Mouse (Mus musculus): ENCODE measurements around the gene Spock2. TPM values are rescaled to one million over a fixed set of nuclear protein-coding genes. Genes with fewer than 3 reads are reported as not detected.

Gene Spock2
- polyA plus RNA-seq, 1 experiment from 2014 or later = 42.8 TPM

GRCm38 (mm10) chr10:60084065-60084464 is 22.0 kb upstream of the Spock2 start:
- H3K4me2 ChIP-seq (replicated peaks; ENCODE audit: low read depth, low read length) = no peak overlapping the region
- WGBS = 81% methylated on average over 4 of the region's 4 CpGs
- no peak for TF ChIP-seq EP300 (IDR thresholded peaks at IDR 0.05)
- TF ChIP-seq CTCF (IDR thresholded peaks at IDR 0.05) = no peak
- H3K9ac ChIP-seq (replicated peaks; ENCODE audit: low read depth) = no peak overlapping the region
- H3K27me3 ChIP-seq (replicated peaks; ENCODE audit: insufficient read depth, low read length) = no peaks in the 10 kb centered on the region
- ATAC-seq (no peak), DNase-seq (ENCODE audit: low spot score) (no peak)
- no peak overlapping the region for H3K27ac ChIP-seq (ENCODE audit: low read length)
- peaks cover 9% of the 10 kb centered on the region; the same call in 1 of the 2 replicates for H3K4me1 ChIP-seq (ENCODE audit: insufficient read depth, low read depth, low read length)
- no peaks in the 10 kb centered on the region for H3K36me3 ChIP-seq (ENCODE audit: insufficient read depth, low read length)
- no peaks in the 10 kb centered on the region for H3K9me3 ChIP-seq (ENCODE audit: low read length)
- H3K4me3 ChIP-seq (ENCODE audit: low read depth, low read length) = no peak overlapping the region

DNA sequence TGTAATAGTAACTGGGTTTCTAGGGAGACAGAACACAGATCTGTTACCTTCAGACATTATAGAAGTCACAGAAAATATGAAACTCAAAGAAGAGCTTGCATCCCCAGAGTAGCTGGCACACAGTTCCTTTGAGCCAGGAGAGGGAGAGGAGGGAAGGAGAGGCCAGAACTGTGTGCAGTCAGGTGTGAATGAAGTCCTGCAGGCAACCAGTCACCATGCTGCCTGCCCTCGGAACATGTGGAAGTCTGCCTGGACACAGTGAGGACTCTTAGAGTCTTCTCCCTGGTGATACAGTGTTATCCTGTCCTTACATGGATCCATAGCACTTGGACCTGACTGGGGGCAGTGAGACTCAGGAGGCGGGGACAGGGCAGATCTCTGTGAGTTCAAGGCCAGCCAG is 13.7 kb upstream of the Spock2 start:
- no peak overlapping the region for H3K9ac ChIP-seq (replicated peaks; ENCODE audit: low read depth)
- WGBS = 92% methylated on average over 2 of the region's 2 CpGs
- TF ChIP-seq EP300 (IDR thresholded peaks at IDR 0.05) = no peak
- TF ChIP-seq CTCF (IDR thresholded peaks at IDR 0.05) = no peak
- H3K27me3 ChIP-seq (replicated peaks; ENCODE audit: insufficient read depth, low read length) = no peaks in the 10 kb centered on the region
- no peak overlapping the region for H3K27ac ChIP-seq (ENCODE audit: low read length)
- DNase-seq (ENCODE audit: low spot score) (no peak), ATAC-seq (no peak)
- H3K4me2 ChIP-seq (replicated peaks; ENCODE audit: low read depth, low read length) = no peak overlapping the region
- H3K9me3 ChIP-seq (ENCODE audit: low read length) = no peaks in the 10 kb centered on the region
- no peaks in the 10 kb centered on the region for H3K4me1 ChIP-seq (ENCODE audit: insufficient read depth, low read depth, low read length)
- H3K4me3 ChIP-seq (ENCODE audit: low read depth, low read length) = no peak overlapping the region
- no peaks in the 10 kb centered on the region for H3K36me3 ChIP-seq (ENCODE audit: insufficient read depth, low read length)

DNA sequence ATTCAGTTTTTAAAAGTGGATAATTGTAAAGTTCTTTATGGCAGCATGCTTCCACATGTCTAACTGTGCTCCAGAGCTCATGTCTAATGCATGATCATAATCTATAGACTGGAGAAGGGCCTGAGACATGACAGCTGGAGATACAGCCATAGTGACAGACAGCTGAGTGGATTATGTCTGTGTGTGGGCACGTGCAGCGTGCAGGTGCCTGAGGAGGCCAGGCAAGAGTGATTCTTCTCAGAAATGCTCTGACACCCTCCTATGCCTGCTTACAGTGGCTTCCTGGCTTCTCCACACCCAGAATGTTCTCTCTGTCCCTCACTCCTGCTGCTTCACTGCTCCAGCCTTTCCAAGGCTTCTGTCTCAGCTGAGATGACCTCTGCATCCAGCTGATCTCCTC is 12.3 kb upstream of the Spock2 start:
- Histone ChIP-seq H3K9me3 (ENCODE audit: low read length) (no peaks in the 10 kb centered on the region), H3K4me1 (ENCODE audit: insufficient read depth, low read depth, low read length) (no peaks in the 10 kb centered on the region), H3K36me3 (ENCODE audit: insufficient read depth, low read length) (no peaks in the 10 kb centered on the region; the same call in 1 of the 2 replicates), H3K27ac (ENCODE audit: low read length) (no peak overlapping the region), H3K4me2 (replicated peaks; ENCODE audit: low read depth, low read length) (no peak overlapping the region), H3K27me3 (replicated peaks; ENCODE audit: insufficient read depth, low read length) (no peaks in the 10 kb centered on the region), H3K9ac (replicated peaks; ENCODE audit: low read depth) (no peak overlapping the region), H3K4me3 (ENCODE audit: low read depth, low read length) (no peak overlapping the region)
- 79% methylated on average over 2 of the region's 2 CpGs for WGBS
- no peak for ATAC-seq
- DNase-seq (ENCODE audit: low spot score) = no peak
- no peak for TF ChIP-seq CTCF (IDR thresholded peaks at IDR 0.05)
- no peak for TF ChIP-seq EP300 (IDR thresholded peaks at IDR 0.05)

GRCm38 (mm10) chr10:60095558-60095957 is 10.5 kb upstream of the Spock2 start:
- 89% methylated on average over 2 of the region's 2 CpGs for WGBS
- TF ChIP-seq CTCF (IDR thresholded peaks at IDR 0.05) (no peak), EP300 (IDR thresholded peaks at IDR 0.05) (no peak)
- H3K9ac ChIP-seq (replicated peaks; ENCODE audit: low read depth) = no peak overlapping the region
- no peak overlapping the region for H3K27ac ChIP-seq (ENCODE audit: low read length)
- DNase-seq (ENCODE audit: low spot score) (no peak), ATAC-seq (no peak)
- no peaks in the 10 kb centered on the region; the same call in none of the 2 replicates for H3K36me3 ChIP-seq (ENCODE audit: insufficient read depth, low read length)
- H3K27me3 ChIP-seq (replicated peaks; ENCODE audit: insufficient read depth, low read length) = no peaks in the 10 kb centered on the region
- no peaks in the 10 kb centered on the region for H3K9me3 ChIP-seq (ENCODE audit: low read length)
- no peaks in the 10 kb centered on the region for H3K4me1 ChIP-seq (ENCODE audit: insufficient read depth, low read depth, low read length)
- no peak overlapping the region for H3K4me3 ChIP-seq (ENCODE audit: low read depth, low read length)
- no peak overlapping the region for H3K4me2 ChIP-seq (replicated peaks; ENCODE audit: low read depth, low read length)

GRCm38 (mm10) chr10:60096302-60096701 is 9.7 kb upstream of the Spock2 start:
- H3K36me3 ChIP-seq (ENCODE audit: insufficient read depth, low read length) = no peaks in the 10 kb centered on the region; the same call in none of the 2 replicates
- no peak for DNase-seq (ENCODE audit: low spot score)
- no peak overlapping the region for H3K9ac ChIP-seq (replicated peaks; ENCODE audit: low read depth)
- ATAC-seq = no peak
- no peaks in the 10 kb centered on the region for H3K4me1 ChIP-seq (ENCODE audit: insufficient read depth, low read depth, low read length)
- TF ChIP-seq EP300 (IDR thresholded peaks at IDR 0.05) = no peak
- TF ChIP-seq CTCF (IDR thresholded peaks at IDR 0.05) = no peak
- WGBS = 47% methylated on average over 1 of the region's 1 CpGs
- no peak overlapping the region for H3K4me2 ChIP-seq (replicated peaks; ENCODE audit: low read depth, low read length)
- H3K27me3 ChIP-seq (replicated peaks; ENCODE audit: insufficient read depth, low read length) = no peaks in the 10 kb centered on the region
- no peak overlapping the region for H3K4me3 ChIP-seq (ENCODE audit: low read depth, low read length)
- no peak overlapping the region for H3K27ac ChIP-seq (ENCODE audit: low read length)
- H3K9me3 ChIP-seq (ENCODE audit: low read length) = no peaks in the 10 kb centered on the region

GRCm38 (mm10) chr10:60097146-60097545 is 8.9 kb upstream of the Spock2 start:
- Histone ChIP-seq H3K4me2 (replicated peaks; ENCODE audit: low read depth, low read length) (no peak overlapping the region), H3K9ac (replicated peaks; ENCODE audit: low read depth) (no peak overlapping the region), H3K36me3 (ENCODE audit: insufficient read depth, low read length) (no peaks in the 10 kb centered on the region; the same call in none of the 2 replicates), H3K9me3 (ENCODE audit: low read length) (no peaks in the 10 kb centered on the region), H3K4me3 (ENCODE audit: low read depth, low read length) (no peak overlapping the region), H3K27me3 (replicated peaks; ENCODE audit: insufficient read depth, low read length) (no peaks in the 10 kb centered on the region), H3K4me1 (ENCODE audit: insufficient read depth, low read depth, low read length) (no peaks in the 10 kb centered on the region), H3K27ac (ENCODE audit: low read length) (no peak overlapping the region)
- TF ChIP-seq CTCF (IDR thresholded peaks at IDR 0.05) (no peak), EP300 (IDR thresholded peaks at IDR 0.05) (no peak)
- 87% methylated on average over 9 of the region's 9 CpGs for WGBS
- DNase-seq (ENCODE audit: low spot score) = no peak
- ATAC-seq = no peak

GRCm38 (mm10) chr10:60097774-60098173 is 8.2 kb upstream of the Spock2 start:
- Histone ChIP-seq H3K36me3 (ENCODE audit: insufficient read depth, low read length) (no peaks in the 10 kb centered on the region; the same call in none of the 2 replicates), H3K9ac (replicated peaks; ENCODE audit: low read depth) (no peak overlapping the region), H3K4me3 (ENCODE audit: low read depth, low read length) (no peak overlapping the region), H3K27me3 (replicated peaks; ENCODE audit: insufficient read depth, low read length) (no peaks in the 10 kb centered on the region), H3K4me1 (ENCODE audit: insufficient read depth, low read depth, low read length) (no peaks in the 10 kb centered on the region), H3K27ac (ENCODE audit: low read length) (no peak overlapping the region), H3K4me2 (replicated peaks; ENCODE audit: low read depth, low read length) (no peak overlapping the region), H3K9me3 (ENCODE audit: low read length) (no peaks in the 10 kb centered on the region)
- TF ChIP-seq CTCF (IDR thresholded peaks at IDR 0.05) (no peak), EP300 (IDR thresholded peaks at IDR 0.05) (no peak)
- no peak for DNase-seq (ENCODE audit: low spot score)
- no peak for ATAC-seq
- WGBS = 75% methylated on average over 5 of the region's 5 CpGs
